Mouse (Mus musculus): ENCODE data around the gene St6galnac3.

DNA sequence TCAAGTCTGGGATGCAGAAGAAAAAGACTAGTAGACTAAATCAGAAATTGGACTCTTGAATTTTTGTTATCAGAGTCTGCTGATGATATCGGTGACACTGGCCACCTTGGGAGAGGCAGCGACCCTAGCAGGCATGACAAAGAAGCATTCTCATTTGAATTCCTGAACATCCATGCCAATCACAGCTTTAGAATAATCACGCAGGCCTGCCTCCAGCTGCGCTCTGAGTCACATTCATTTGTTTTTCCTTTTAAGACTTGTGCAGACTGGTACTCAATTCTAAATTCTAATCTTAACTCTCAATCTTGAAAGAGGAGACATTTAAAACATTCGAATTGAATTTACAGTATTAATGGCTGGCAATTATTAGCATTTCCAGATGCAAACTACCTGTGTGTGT, 83.2 kb downstream of the St6galnac3 start:
- TF ChIP-seq CTCF (IDR thresholded peaks at IDR 0.05; ENCODE audit: borderline replicate concordance, extremely low read depth, insufficient read depth, insufficient read length) (no peak), POLR2A (IDR thresholded peaks at IDR 0.05; ENCODE audit: borderline replicate concordance, extremely low read depth, insufficient read depth, insufficient read length, poor library complexity, severe bottlenecking) (no peak)
